Mouse (Mus musculus) spleen, adult 2 months (tissue): ENCODE results near the gene Alox5. TPM values are rescaled to one million over a fixed set of nuclear protein-coding genes. Genes with fewer than 3 reads are reported as not detected.

Experiments used
- DNase-seq, 2 experiments: peaks; one replicate each; pipeline versions ENCODE4 v3.0.0 to v3.0.0-alpha.2; 2012 to 2021; ENCODE audit warnings: low spot score in 2 of 2, low read depth in 1 of 2
- H3K27ac ChIP-seq: fragments of 200-500 bp; 2 replicates; pipeline ENCODE4 v1.5.1; 2012; ENCODE audit warnings: low read length, inconsistent platforms; ENCODE audit not compliant: insufficient read depth
- H3K27me3 ChIP-seq: fragments of 200-500 bp; 2 replicates; pipeline ENCODE4 v1.6.1; 2012; ENCODE audit warnings: mild to moderate bottlenecking, moderate library complexity, low read length, inconsistent platforms; ENCODE audit not compliant: control insufficient read depth, insufficient read depth
- H3K36me3 ChIP-seq: fragments of 200-500 bp; 2 replicates; pipeline ENCODE4 v1.6.1; 2012; ENCODE audit warnings: mild to moderate bottlenecking, low read length, inconsistent platforms; ENCODE audit not compliant: control insufficient read depth, insufficient read depth
- H3K4me1 ChIP-seq: fragments of 200-500 bp; 2 replicates; pipeline ENCODE4 v1.6.1; 2011; ENCODE audit warnings: inconsistent platforms; ENCODE audit not compliant: control insufficient read depth, insufficient read depth, insufficient read length
- H3K4me3 ChIP-seq: fragments of 200-500 bp; 2 replicates; pipeline ENCODE4 v1.5.1; 2011; ENCODE audit warnings: mild to moderate bottlenecking, inconsistent platforms; ENCODE audit not compliant: insufficient read depth, insufficient read length; ENCODE audit errors: extremely low read depth
- CTCF ChIP-seq: fragments of 200-500 bp; IDR thresholded peaks from 2 replicates; pipeline ENCODE4 v1.5.1; 2011; ENCODE audit warnings: mild to moderate bottlenecking, inconsistent platforms; ENCODE audit not compliant: insufficient read depth, insufficient read length, insufficient replicate concordance; ENCODE audit errors: extremely low read depth
- POLR2A ChIP-seq: fragments of 200-500 bp; IDR thresholded peaks from 2 replicates; pipeline ENCODE4 v1.6.1; 2011; ENCODE audit warnings: low read depth, low read length, inconsistent platforms
- WGBS: fragments of 180-500 bp; shearing (Covaris S2); methylation state at CpG from one replicate; pipeline ENCODE4 v1.1.7; 2018; 5-methylcytosine and 5-hydroxymethylcytosine counted together
- polyA plus RNA-seq: library from polyadenylated mRNA; depleted of rRNA; stranded (reverse); fragments of >200 nt; gene quantifications from 2 replicates; pipeline ENCODE4 v1.2.3, GENCODE M21; 2012

The Alox5 gene
- polyA plus RNA-seq, 1 experiment: 2.5 TPM

DNA sequence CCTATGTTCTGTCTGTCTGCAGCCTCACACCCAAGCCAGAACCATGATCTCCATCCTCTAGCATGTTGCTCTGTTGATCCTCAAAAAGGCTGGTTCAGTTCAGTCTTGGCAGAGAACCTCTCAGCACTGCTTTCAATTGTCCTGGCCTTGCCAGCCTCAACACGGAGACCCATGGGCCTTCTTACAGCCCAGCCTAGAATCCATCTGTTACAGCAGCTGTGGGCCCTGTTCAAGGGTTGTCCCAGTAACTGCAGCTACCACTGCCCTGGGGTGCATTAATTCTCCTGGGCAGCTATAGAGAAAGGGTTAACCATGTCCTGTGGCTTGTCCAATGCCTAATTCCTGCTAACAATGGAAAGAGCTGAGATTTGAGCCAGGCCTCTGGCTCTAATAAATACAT is 42.5 kb downstream of the Alox5 start:
- H3K4me1 ChIP-seq: no peaks in the 10 kb centered on the region
- 94% methylated on average over 1 of the region's 1 CpGs for WGBS
- H3K36me3 ChIP-seq: no peaks in the 10 kb centered on the region
- no peak for TF ChIP-seq POLR2A
- H3K27me3 ChIP-seq: no peaks in the 10 kb centered on the region
- H3K27ac ChIP-seq: no peak overlapping the region
- H3K4me3 ChIP-seq: no peak overlapping the region
- no peak for DNase-seq

DNA sequence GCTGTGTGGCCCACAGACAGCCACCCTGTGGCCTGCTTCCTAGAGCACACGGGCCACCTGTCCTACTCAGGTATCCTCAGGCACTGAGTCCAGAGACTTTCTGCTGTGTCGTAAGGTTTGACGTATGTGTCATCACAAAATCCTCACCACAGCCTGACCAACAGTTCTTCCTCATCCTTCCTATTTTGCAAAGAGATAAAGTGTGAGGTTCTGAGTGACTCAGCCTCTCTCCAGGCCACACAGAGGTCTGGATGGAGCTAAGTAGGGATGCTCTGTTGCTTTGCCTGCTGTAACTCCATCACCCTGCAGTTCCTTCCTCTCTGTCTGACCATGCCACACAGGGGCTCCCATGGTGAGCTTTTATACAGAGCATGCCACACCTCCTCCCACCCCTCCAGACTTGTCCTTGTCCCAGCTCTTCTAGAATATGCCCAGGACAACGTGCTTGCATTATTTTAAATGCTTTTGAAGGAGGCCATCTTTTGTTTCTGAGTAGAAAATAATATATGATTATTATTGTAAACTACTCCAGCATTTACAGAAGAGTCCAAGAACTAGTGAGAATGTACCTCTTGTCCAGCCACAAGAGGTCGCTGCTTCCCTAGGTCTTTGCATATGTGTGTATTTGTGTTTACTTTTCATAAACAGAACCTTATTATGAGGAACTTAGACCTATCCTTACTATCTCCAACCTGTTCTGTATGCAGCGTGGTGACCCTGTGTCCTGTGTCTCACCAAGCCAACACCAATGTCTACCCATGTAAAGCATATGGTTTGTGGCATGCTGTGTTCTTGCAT is 43.3 kb downstream of the Alox5 start:
- Histone ChIP-seq H3K36me3 (no peaks in the 10 kb centered on the region), H3K27me3 (no peaks in the 10 kb centered on the region), H3K4me1 (no peaks in the 10 kb centered on the region), H3K4me3 (no peak overlapping the region), H3K27ac (no peak overlapping the region)
- WGBS: 55% methylated on average over 6 of the region's 6 CpGs
- no peak for TF ChIP-seq CTCF
- TF ChIP-seq POLR2A: no peak
- DNase-seq: no peak

DNA sequence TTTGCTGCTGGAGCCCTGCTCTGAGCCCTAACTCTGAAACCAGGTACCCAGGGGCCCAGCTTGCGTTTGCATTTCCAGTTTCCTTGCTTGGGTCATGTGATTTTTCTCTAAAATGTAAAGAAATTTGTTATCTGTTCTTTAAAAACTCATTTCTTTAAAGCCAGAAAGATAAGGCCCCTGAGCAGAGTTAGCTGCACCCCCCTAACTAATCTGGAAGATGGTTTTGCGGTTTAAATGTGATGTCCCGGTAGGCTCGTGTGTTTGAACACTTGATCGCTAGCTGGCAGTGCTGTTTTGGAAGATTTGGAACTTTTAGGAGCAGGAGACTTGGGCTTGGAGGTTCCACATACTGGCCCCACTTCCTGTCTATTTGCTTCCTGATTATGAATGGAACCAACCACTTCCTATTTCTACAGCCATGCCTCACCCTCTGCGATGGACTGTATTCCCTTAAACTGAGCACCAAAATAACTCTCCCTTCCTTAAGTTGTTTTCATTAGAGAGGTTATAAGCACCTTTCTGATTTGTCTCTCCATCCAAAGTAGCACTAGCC is 44.9 kb downstream of the Alox5 start:
- TF ChIP-seq POLR2A: no peak
- TF ChIP-seq CTCF: no peak
- Histone ChIP-seq H3K27me3 (no peaks in the 10 kb centered on the region), H3K4me3 (no peak overlapping the region), H3K4me1 (no peaks in the 10 kb centered on the region), H3K27ac (no peak overlapping the region), H3K36me3 (no peaks in the 10 kb centered on the region)
- DNase-seq: no peak
- 85% methylated on average over 6 of the region's 6 CpGs for WGBS

DNA sequence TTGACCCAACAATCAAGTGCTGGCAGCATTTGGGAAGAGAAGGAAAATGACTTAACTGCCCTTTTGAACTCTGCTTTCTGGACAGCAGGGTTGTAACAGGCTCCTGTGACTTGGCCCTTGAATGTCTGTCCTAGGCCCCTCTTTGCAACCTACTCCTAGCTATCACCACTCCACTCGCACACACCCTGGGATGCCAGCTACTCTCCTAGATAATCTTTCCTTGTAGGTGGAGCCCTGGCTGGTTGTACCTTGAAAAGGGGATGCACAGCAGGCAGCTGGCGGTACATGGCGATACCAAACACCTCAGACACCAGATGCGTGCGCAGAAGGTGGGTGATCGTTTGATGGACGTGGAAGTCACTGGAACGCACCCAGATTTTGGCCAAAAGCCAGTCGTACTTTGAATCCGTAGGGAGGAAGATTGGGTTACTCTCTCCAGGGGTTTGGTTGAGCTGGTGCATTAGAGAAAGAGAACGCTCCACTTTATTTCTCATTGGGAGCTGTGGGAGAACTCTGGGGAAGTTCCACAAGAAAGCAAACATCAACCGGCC is 45.8 kb downstream of the Alox5 start:
- DNase-seq: no peak
- WGBS: 95% methylated on average over 12 of the region's 12 CpGs
- H3K4me1 ChIP-seq: no peaks in the 10 kb centered on the region
- no peak overlapping the region for H3K4me3 ChIP-seq
- no peak overlapping the region for H3K27ac ChIP-seq
- no peak for TF ChIP-seq POLR2A
- TF ChIP-seq CTCF: no peak
- H3K36me3 ChIP-seq: no peaks in the 10 kb centered on the region
- H3K27me3 ChIP-seq: no peaks in the 10 kb centered on the region

- Histone ChIP-seq H3K27ac (no peak overlapping the region), H3K36me3 (no peaks in the 10 kb centered on the region), H3K4me1 (no peaks in the 10 kb centered on the region), H3K4me3 (no peak overlapping the region), H3K27me3 (no peaks in the 10 kb centered on the region)
- no peak for DNase-seq
- TF ChIP-seq POLR2A (no peak), CTCF (no peak)
- 91% methylated on average over 14 of the region's 14 CpGs for WGBS
These were observed 48.2 kb downstream of the Alox5 start for GRCm38 (mm10) chr6:116412546-116413325.

- H3K36me3 ChIP-seq: no peaks in the 10 kb centered on the region
- H3K27ac ChIP-seq: no peak overlapping the region
- no peak for DNase-seq
- no peak overlapping the region for H3K4me3 ChIP-seq
- 92% methylated on average over 3 of the region's 3 CpGs for WGBS
- no peak for TF ChIP-seq CTCF
- no peaks in the 10 kb centered on the region for H3K4me1 ChIP-seq
- H3K27me3 ChIP-seq: no peaks in the 10 kb centered on the region
These were observed 49.3 kb downstream of the Alox5 start for GRCm38 (mm10) chr6:116411716-116412115.
